Mouse (Mus musculus) myocyte (in vitro differentiated cells): ENCODE measurements around the gene Thap4.

Experiments
- CEBPB ChIP-seq: IDR thresholded peaks from 2 replicates; pipeline ENCODE4 v1.6.1; 2011; ENCODE audit warnings: mild to moderate bottlenecking, moderate library complexity; ENCODE audit not compliant: poor library complexity, insufficient read depth, severe bottlenecking
- E2F4 ChIP-seq: IDR thresholded peaks from one replicate; pipeline ENCODE4 v1.6.1; 2011; ENCODE audit warnings: mild to moderate bottlenecking, control low read depth, moderate library complexity; ENCODE audit not compliant: insufficient read depth
- MAX ChIP-seq: IDR thresholded peaks from one replicate; pipeline ENCODE4 v1.6.1; 2011; ENCODE audit warnings: low read depth, mild to moderate bottlenecking, control low read depth
- MYOD1 ChIP-seq, 3 experiments: IDR thresholded peaks; one replicate each; pipeline ENCODE4 v1.6.1; 2011; ENCODE audit warnings: control low read depth in 2 of 3, low read depth in 2 of 3, mild to moderate bottlenecking in 2 of 3, moderate library complexity in 1 of 3; ENCODE audit not compliant: insufficient read length in 2 of 3, control insufficient read depth in 1 of 3
- POLR2A ChIP-seq: IDR thresholded peaks from one replicate; pipeline ENCODE4 v1.6.1; 2011; ENCODE audit warnings: low read depth, mild to moderate bottlenecking, control low read depth, moderate library complexity; ENCODE audit not compliant: insufficient read length
- REST ChIP-seq: IDR thresholded peaks from one replicate; pipeline ENCODE4 v1.6.1; 2011; ENCODE audit warnings: mild to moderate bottlenecking, control low read depth, moderate library complexity; ENCODE audit not compliant: insufficient read depth, insufficient read length
- SRF ChIP-seq: IDR thresholded peaks from one replicate; pipeline ENCODE4 v1.6.1; 2011; ENCODE audit warnings: low read depth; ENCODE audit not compliant: control insufficient read depth, insufficient read length
- TCF12 ChIP-seq: IDR thresholded peaks from one replicate; pipeline ENCODE4 v1.6.1; 2011; ENCODE audit warnings: mild to moderate bottlenecking, control low read depth; ENCODE audit not compliant: poor library complexity, insufficient read depth, severe bottlenecking
- TCF3 ChIP-seq: IDR thresholded peaks from one replicate; pipeline ENCODE4 v1.6.1; 2011; ENCODE audit warnings: low read depth, control low read depth; ENCODE audit not compliant: insufficient read length

DNA sequence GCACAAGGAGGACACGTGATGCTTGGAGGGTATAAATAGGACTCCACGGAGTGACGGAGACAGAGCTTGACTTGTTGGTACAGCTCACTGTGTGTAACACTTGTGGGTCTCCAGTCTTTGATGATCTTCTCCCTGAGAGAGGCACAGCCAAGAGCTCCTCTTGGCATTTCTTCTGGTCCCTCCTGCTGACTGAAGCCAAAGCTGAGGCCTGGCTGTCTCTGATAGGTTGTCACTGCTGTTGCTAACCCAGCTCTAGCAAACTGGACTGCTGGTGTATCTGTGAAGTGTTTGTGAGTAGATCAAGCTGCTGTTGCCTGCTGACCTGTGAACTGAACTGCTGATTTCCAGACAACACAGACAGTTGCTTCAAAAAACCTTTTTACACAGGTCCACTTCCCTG is 15.2 kb upstream of the Thap4 start:
- TF ChIP-seq E2F4 (no peak), MAX (no peak), MYOD1 (IDR thresholded peaks at IDR 0.05; ENCODE audit: control insufficient read depth in 1 of 3, insufficient read length in 2 of 3, low read depth in 2 of 3) (no peak), TCF3 (no peak), TCF12 (no peak), POLR2A (no peak), CEBPB (no peak), SRF (no peak), REST (no peak)
